Mouse (Mus musculus) monocyte, adult 2 months (primary cell): ENCODE measurements around the gene Entpd2.
"Not testable (repeated sequence)": the region's sequence is repeated elsewhere in the genome, so short reads cannot be mapped to it uniquely, and the experiment has no call there.

ENCODE experiments used
- DNase-seq, 2 experiments: peaks; one replicate each; pipeline ENCODE4 v3.0.0; 2022; ENCODE audit warnings: low spot score in 2 of 2, low read depth in 1 of 2

Entpd2 gene

GRCm38 (mm10) chr2:25391266-25391665 lies 4.4 kb upstream of the Entpd2 start:
- DNase-seq, result no peak

GRCm38 (mm10) chr2:25394281-25395221 lies 1.1 kb upstream of the Entpd2 start:
- DNase-seq, result no peak

GRCm38 (mm10) chr2:25396597-25396983 lies 916 bp downstream of the Entpd2 start:
- DNase-seq, result no peak

GRCm38 (mm10) chr2:25397010-25397409 lies 1.3 kb downstream of the Entpd2 start:
- no peak for DNase-seq

GRCm38 (mm10) chr2:25398065-25398464 lies 2.4 kb downstream of the Entpd2 start:
- DNase-seq, result no peak

- DNase-seq, result no peak
Measured at GRCm38 (mm10) chr2:25399051-25399450, 3.4 kb downstream of the Entpd2 start, which contains the start of gene Npdc1. Npdc1 (plus strand) TSS chr2:25399351.

- no peak for DNase-seq
Measured at GRCm38 (mm10) chr2:25400291-25400690, 4.6 kb downstream of the Entpd2 start.

- DNase-seq, result no peak
Measured at GRCm38 (mm10) chr2:25400764-25401163, 5.1 kb downstream of the Entpd2 start.

- DNase-seq, result peak; percentile 50 to 63
Measured at GRCm38 (mm10) chr2:25402377-25402971, 6.8 kb downstream of the Entpd2 start.

GRCm38 (mm10) chr2:25402972-25403601 lies 7.4 kb downstream of the Entpd2 start:
- DNase-seq, result no peak

GRCm38 (mm10) chr2:25403994-25404393 lies 8.3 kb downstream of the Entpd2 start:
- no peak for DNase-seq

- DNase-seq, result no peak
Measured at GRCm38 (mm10) chr2:25408908-25409307, 13.2 kb downstream of the Entpd2 start.

GRCm38 (mm10) chr2:25413436-25413835 lies 17.8 kb downstream of the Entpd2 start:
- DNase-seq, result not testable (repeated sequence)

GRCm38 (mm10) chr2:25417426-25417825 lies 21.8 kb downstream of the Entpd2 start:
- no peak for DNase-seq

GRCm38 (mm10) chr2:25421896-25422295 lies 26.2 kb downstream of the Entpd2 start:
- DNase-seq, result no peak

GRCm38 (mm10) chr2:25422587-25423410 lies 27.1 kb downstream of the Entpd2 start, which contains the start of gene Fut7:
Fut7 (plus strand) TSS chr2:25423267.
- peak; percentile 65 to 67 for DNase-seq

GRCm38 (mm10) chr2:25423626-25424025 lies 28.0 kb downstream of the Entpd2 start:
- no peak for DNase-seq

GRCm38 (mm10) chr2:25425481-25425880 lies 29.8 kb downstream of the Entpd2 start:
- no peak for DNase-seq

GRCm38 (mm10) chr2:25426721-25427191 lies 31.1 kb downstream of the Entpd2 start:
- peak in 1 of 2 experiments; percentile 54 for DNase-seq

- DNase-seq, result no peak
Measured at GRCm38 (mm10) chr2:25427256-25427655, 31.6 kb downstream of the Entpd2 start.
